Mouse (Mus musculus) embryonic facial prominence, embryonic 12.5 days (tissue): ENCODE data around the gene Grin2c. TPM values are rescaled to one million over a fixed set of nuclear protein-coding genes. Genes with fewer than 3 reads are reported as not detected.

Experiments used
- ATAC-seq: fragments of 200-750 bp; cut with Nextera tagmentation; 2 replicates; pipeline ENCODE4 v1.8.0; 2017; ENCODE audit not compliant: insufficient number of reproducible peaks, insufficient read depth, low FRiP score, low TSS enrichment
- H3K27ac ChIP-seq: fragments of 300-500 bp; sonication (generic); 2 replicates; pipeline ENCODE4 v1.5.1; 2016; ENCODE audit warnings: mild to moderate bottlenecking
- H3K27me3 ChIP-seq: fragments of 300-500 bp; sonication (generic); 2 replicates; pipeline ENCODE4 v1.6.1; 2016; ENCODE audit warnings: mild to moderate bottlenecking, moderate library complexity
- H3K36me3 ChIP-seq: fragments of 300-500 bp; sonication (generic); 2 replicates; pipeline ENCODE4 v1.6.1; 2016; ENCODE audit warnings: mild to moderate bottlenecking
- H3K4me1 ChIP-seq: fragments of 300-500 bp; sonication (generic); 2 replicates; pipeline ENCODE4 v1.6.1; 2016
- H3K4me2 ChIP-seq: fragments of 300-500 bp; sonication (generic); replicated peaks from 2 replicates; pipeline ENCODE4 v1.6.1; 2016; ENCODE audit warnings: mild to moderate bottlenecking, moderate library complexity
- H3K4me3 ChIP-seq: fragments of 300-500 bp; sonication (generic); 2 replicates; pipeline ENCODE4 v1.5.1; 2016; ENCODE audit warnings: mild to moderate bottlenecking
- H3K9ac ChIP-seq: fragments of 300-500 bp; sonication (generic); 2 replicates; pipeline ENCODE4 v1.6.1; 2016; ENCODE audit warnings: mild to moderate bottlenecking, moderate library complexity
- H3K9me3 ChIP-seq: fragments of 300-500 bp; sonication (generic); 2 replicates; pipeline ENCODE4 v1.6.1; 2016; ENCODE audit warnings: mild to moderate bottlenecking, moderate library complexity
- WGBS: fragments of 180-500 bp; shearing (Covaris S2); methylation state at CpG from one replicate; pipeline ENCODE4 v1.1.7; 2016; 5-methylcytosine and 5-hydroxymethylcytosine counted together
- microRNA-seq: library from miRNA; unstranded; fragments of <30 nt; microRNA quantifications from one replicate; pipeline ENCODE4, GENCODE M21; 2017
- polyA plus RNA-seq: library from polyadenylated mRNA; unstranded; fragments of >200 nt; fragmentation: Nextera tagmentation; extraction: Ambion mirVana; gene quantifications from 2 replicates; pipeline ENCODE4 v1.2.1, GENCODE M21; 2016

Gene Grin2c
- polyA plus RNA-seq, 1 experiment from 2014 or later = 0.06 TPM

- no peak overlapping the region for H3K4me2 ChIP-seq
- no peak for ATAC-seq
- 44% methylated on average over 13 of the region's 13 CpGs for WGBS
- H3K9ac ChIP-seq = no peak overlapping the region
- peaks cover 3% of the 10 kb centered on the region; the same call in 1 of the 2 replicates for H3K27me3 ChIP-seq
- H3K9me3 ChIP-seq = 0 out of 2 replicates have a peak, but pooled peaks cover 3% of the 10 kb centered on the region
- no peak overlapping the region for H3K4me3 ChIP-seq
- H3K36me3 ChIP-seq = peaks cover 15% of the 10 kb centered on the region; the same call in 1 of the 2 replicates
- H3K27ac ChIP-seq = no peak overlapping the region
- H3K4me1 ChIP-seq = peaks cover 9% of the 10 kb centered on the region
Measured at GRCm38 (mm10) chr11:115212116-115212515, 54.9 kb downstream of the Grin2c start.

- H3K27ac ChIP-seq = peak overlapping the region; percentile 46; the same call in 1 of the 2 replicates
- H3K4me3 ChIP-seq = no peak overlapping the region
- WGBS = 72% methylated on average over 7 of the region's 7 CpGs
- no peak overlapping the region for H3K4me2 ChIP-seq
- ATAC-seq = no peak
- H3K9ac ChIP-seq = no peak overlapping the region
- H3K4me1 ChIP-seq = peaks cover 9% of the 10 kb centered on the region; the same call in 1 of the 2 replicates
- no peaks in the 10 kb centered on the region for H3K9me3 ChIP-seq
- peaks cover 3% of the 10 kb centered on the region; the same call in 1 of the 2 replicates for H3K27me3 ChIP-seq
- H3K36me3 ChIP-seq = peaks cover 36% of the 10 kb centered on the region
Measured at GRCm38 (mm10) chr11:115209958-115210357, 57.1 kb downstream of the Grin2c start.

GRCm38 (mm10) chr11:115208776-115209732, 58.0 kb downstream of the Grin2c start:
- no peak overlapping the region for H3K9ac ChIP-seq
- peak overlapping the region; percentile 46; the same call in 1 of the 2 replicates for H3K27ac ChIP-seq
- peaks cover 41% of the 10 kb centered on the region for H3K36me3 ChIP-seq
- no peak overlapping the region for H3K4me2 ChIP-seq
- 76% methylated on average over 25 of the region's 25 CpGs for WGBS
- peaks cover 3% of the 10 kb centered on the region; the same call in 1 of the 2 replicates for H3K27me3 ChIP-seq
- no peaks in the 10 kb centered on the region for H3K9me3 ChIP-seq
- no peak for ATAC-seq
- peaks cover 9% of the 10 kb centered on the region; the same call in 1 of the 2 replicates for H3K4me1 ChIP-seq
- H3K4me3 ChIP-seq = no peak overlapping the region

GRCm38 (mm10) chr11:115208126-115208525, 58.9 kb downstream of the Grin2c start:
- Histone ChIP-seq H3K4me2 (no peak overlapping the region), H3K4me3 (no peak overlapping the region), H3K27me3 (no peaks in the 10 kb centered on the region; the same call in 1 of the 2 replicates), H3K9me3 (no peaks in the 10 kb centered on the region), H3K4me1 (peaks cover 8% of the 10 kb centered on the region; the same call in 1 of the 2 replicates), H3K27ac (no peak overlapping the region), H3K9ac (no peak overlapping the region), H3K36me3 (peaks cover 45% of the 10 kb centered on the region)
- no peak for ATAC-seq
- WGBS = 86% methylated on average over 12 of the region's 12 CpGs

- WGBS = 92% methylated on average over 9 of the region's 9 CpGs
- Histone ChIP-seq H3K27ac (no peak overlapping the region), H3K4me2 (no peak overlapping the region), H3K36me3 (peaks cover 42% of the 10 kb centered on the region), H3K4me1 (no peaks in the 10 kb centered on the region), H3K4me3 (no peak overlapping the region), H3K27me3 (no peaks in the 10 kb centered on the region; the same call in 1 of the 2 replicates), H3K9ac (no peak overlapping the region), H3K9me3 (no peaks in the 10 kb centered on the region)
- ATAC-seq = no peak
Measured at GRCm38 (mm10) chr11:115202756-115203155, 64.3 kb downstream of the Grin2c start.

GRCm38 (mm10) chr11:115202316-115202715, 64.7 kb downstream of the Grin2c start:
- Histone ChIP-seq H3K4me2 (no peak overlapping the region), H3K27me3 (no peaks in the 10 kb centered on the region; the same call in 1 of the 2 replicates), H3K27ac (no peak overlapping the region), H3K36me3 (peaks cover 42% of the 10 kb centered on the region), H3K9ac (no peak overlapping the region), H3K4me1 (no peaks in the 10 kb centered on the region), H3K4me3 (no peak overlapping the region), H3K9me3 (no peaks in the 10 kb centered on the region)
- WGBS = 13% methylated on average over 12 of the region's 12 CpGs
- peak; percentile 67; the same call in 1 of the 2 replicates for ATAC-seq

GRCm38 (mm10) chr11:115200520-115200919, 66.5 kb downstream of the Grin2c start:
- Histone ChIP-seq H3K27ac (no peak overlapping the region), H3K27me3 (no peaks in the 10 kb centered on the region), H3K4me1 (no peaks in the 10 kb centered on the region), H3K9ac (no peak overlapping the region), H3K4me2 (no peak overlapping the region), H3K9me3 (no peaks in the 10 kb centered on the region), H3K4me3 (no peak overlapping the region), H3K36me3 (peaks cover 28% of the 10 kb centered on the region; the same call in 1 of the 2 replicates)
- ATAC-seq = no peak
- 88% methylated on average over 4 of the region's 4 CpGs for WGBS

Small RNA genes within 50 kb of the gene (microRNA-seq; reads per million reads assigned to microRNA genes)
- not detected for gene Gm25837

Other genes with a start within 250 kb of the Grin2c start
- not detected in 2 replicates for gene Cd300ld4, start 240.2 kb downstream of the Grin2c start, polyA plus RNA-seq
- gene Cd300ld5, start 229.5 kb downstream of the Grin2c start, polyA plus RNA-seq = not detected in 2 replicates
- not detected in 2 replicates for gene Cd300ld3, start 218.8 kb downstream of the Grin2c start, polyA plus RNA-seq
- 0.10 TPM in 1 of 2 replicates, not detected in the other for gene Cd300e, start 205.1 kb downstream of the Grin2c start, polyA plus RNA-seq
- gene Rab37, start 175.8 kb downstream of the Grin2c start, polyA plus RNA-seq = 1.9 and 2.1 TPM in 2 replicates
- gene Cd300lf, start 133.3 kb downstream of the Grin2c start, polyA plus RNA-seq = 0.28 TPM in 1 of 2 replicates, not detected in the other
- 34.6 and 35.4 TPM in 2 replicates for gene Slc9a3r1, start 103.9 kb downstream of the Grin2c start, polyA plus RNA-seq
- 10.1 and 13.4 TPM in 2 replicates for gene Tmem104, start 79.8 kb downstream of the Grin2c start, polyA plus RNA-seq
- 21.8 and 23.7 TPM in 2 replicates for gene Nat9, start 79.4 kb downstream of the Grin2c start, polyA plus RNA-seq
- gene Fdxr, start 9.8 kb upstream of the Grin2c start, polyA plus RNA-seq = 14.6 and 17.3 TPM in 2 replicates
- 0.20 and 0.28 TPM in 2 replicates for gene Fads6, start 30.4 kb upstream of the Grin2c start, polyA plus RNA-seq
- 0.19 TPM in 1 of 2 replicates, not detected in the other for gene Otop2, start 39.9 kb upstream of the Grin2c start, polyA plus RNA-seq
- 0.10 and 0.32 TPM in 2 replicates for gene Ush1g, start 54.8 kb upstream of the Grin2c start, polyA plus RNA-seq
- not detected in 2 replicates for gene Otop3, start 67.5 kb upstream of the Grin2c start, polyA plus RNA-seq
- 7.7 and 7.9 TPM in 2 replicates for gene Hid1, start 100.5 kb upstream of the Grin2c start, polyA plus RNA-seq
- 19.7 and 20.6 TPM in 2 replicates for gene Cdr2l, start 114.7 kb upstream of the Grin2c start, polyA plus RNA-seq
- 170 and 181 TPM in 2 replicates for gene Mrpl58, start 136.5 kb upstream of the Grin2c start, polyA plus RNA-seq
- 867 and 893 TPM in 2 replicates for gene Atp5h, start 152.7 kb upstream of the Grin2c start, polyA plus RNA-seq
- gene Kctd2, start 152.9 kb upstream of the Grin2c start, polyA plus RNA-seq = 24.5 and 26.1 TPM in 2 replicates
- gene Trim80, start 173.3 kb upstream of the Grin2c start, polyA plus RNA-seq = not detected in 2 replicates
- 0.22 and 0.28 TPM in 2 replicates for gene Slc16a5, start 195.2 kb upstream of the Grin2c start, polyA plus RNA-seq
- gene Armc7, start 208.4 kb upstream of the Grin2c start, polyA plus RNA-seq = 10.3 and 10.7 TPM in 2 replicates
- gene Nt5c, start 224.6 kb upstream of the Grin2c start, polyA plus RNA-seq = 73.7 and 80.6 TPM in 2 replicates
- 591 and 626 TPM in 2 replicates for gene Jpt1, start 247.1 kb upstream of the Grin2c start, polyA plus RNA-seq